Mouse (Mus musculus) kidney, adult 8-10 months (tissue): ENCODE results near the gene Stra8.

Experiments
- DNase-seq, 2 experiments: peaks; one replicate each; pipeline ENCODE4 v3.0.0; 2022

Stra8 gene

GRCm38 (mm10) chr6:34903851-34904250, 16.1 kb upstream of the Stra8 start:
- no peak for DNase-seq

GRCm38 (mm10) chr6:34904361-34904760, 15.6 kb upstream of the Stra8 start:
- DNase-seq = no peak

- no peak for DNase-seq
Observed at GRCm38 (mm10) chr6:34906125-34906524, 13.8 kb upstream of the Stra8 start.

GRCm38 (mm10) chr6:34906661-34907060, 13.3 kb upstream of the Stra8 start:
- peak; percentile 84 to 94 for DNase-seq

GRCm38 (mm10) chr6:34907121-34907614, 12.8 kb upstream of the Stra8 start:
- DNase-seq = peak; percentile 53 to 73

GRCm38 (mm10) chr6:34907696-34908260, 12.2 kb upstream of the Stra8 start:
- DNase-seq = peak; percentile 52 to 56

GRCm38 (mm10) chr6:34909631-34910345, 10.2 kb upstream of the Stra8 start:
- peak in 1 of 2 experiments; percentile 49 for DNase-seq

GRCm38 (mm10) chr6:34910371-34911219, 9.4 kb upstream of the Stra8 start, which contains the start of gene Wdr91:
Gene Wdr91 (minus strand): TSS chr6:34910876.
- DNase-seq = peak; percentile 89 to 93

- no peak for DNase-seq
Observed at GRCm38 (mm10) chr6:34913341-34914040, 6.5 kb upstream of the Stra8 start.

- no peak for DNase-seq
Observed at GRCm38 (mm10) chr6:34914462-34914861, 5.5 kb upstream of the Stra8 start.

GRCm38 (mm10) chr6:34919146-34919545, 817 bp upstream of the Stra8 start:
- no peak for DNase-seq

GRCm38 (mm10) chr6:34920631-34921030, 668 bp downstream of the Stra8 start:
- no peak for DNase-seq

- peak; percentile 59 to 69 for DNase-seq
Observed at GRCm38 (mm10) chr6:34921941-34922340, 2.0 kb downstream of the Stra8 start.

- peak; percentile 49 to 77 for DNase-seq
Observed at GRCm38 (mm10) chr6:34927156-34927555, 7.2 kb downstream of the Stra8 start.

- DNase-seq = no peak
Observed at GRCm38 (mm10) chr6:34927594-34927993, 7.6 kb downstream of the Stra8 start.

GRCm38 (mm10) chr6:34932633-34933032, 12.7 kb downstream of the Stra8 start:
- no peak for DNase-seq

- no peak for DNase-seq
Observed at GRCm38 (mm10) chr6:34936743-34937142, 16.8 kb downstream of the Stra8 start.

- DNase-seq = no peak
Observed at GRCm38 (mm10) chr6:34938280-34938928, 18.4 kb downstream of the Stra8 start.

- DNase-seq = no peak
Observed at GRCm38 (mm10) chr6:34938929-34939325, 19.0 kb downstream of the Stra8 start.

- no peak for DNase-seq
Observed at GRCm38 (mm10) chr6:34939451-34939850, 19.5 kb downstream of the Stra8 start.

GRCm38 (mm10) chr6:34941496-34941895, 21.5 kb downstream of the Stra8 start:
- DNase-seq = no peak

GRCm38 (mm10) chr6:34942446-34942845, 22.5 kb downstream of the Stra8 start:
- DNase-seq = no peak
